Mouse (Mus musculus) midbrain, embryonic 15.5 days (tissue): Measurements from ENCODE around the gene Prdm1. TPM values are rescaled to one million over a fixed set of nuclear protein-coding genes. Genes with fewer than 3 reads are reported as not detected.

Experiments used
- ATAC-seq: fragments of 200-750 bp; cut with Nextera tagmentation; replicated peaks from 2 replicates; pipeline ENCODE4 v1.8.0; 2017; ENCODE audit warnings: moderate TSS enrichment
- H3K27ac ChIP-seq: fragments of 300-500 bp; sonication (generic); 2 replicates; pipeline ENCODE4 v1.5.1; 2015; ENCODE audit warnings: mild to moderate bottlenecking, inconsistent platforms
- H3K27me3 ChIP-seq: fragments of 300-500 bp; sonication (generic); replicated peaks from 2 replicates; pipeline ENCODE4 v1.6.1; 2015; ENCODE audit warnings: inconsistent platforms
- H3K36me3 ChIP-seq: fragments of 300-500 bp; sonication (generic); replicated peaks from 2 replicates; pipeline ENCODE4 v1.6.1; 2015; ENCODE audit warnings: inconsistent platforms
- H3K4me1 ChIP-seq: fragments of 300-500 bp; sonication (generic); 2 replicates; pipeline ENCODE4 v1.6.1; 2015; ENCODE audit warnings: inconsistent platforms
- H3K4me2 ChIP-seq: fragments of 300-500 bp; sonication (generic); 2 replicates; pipeline ENCODE4 v1.6.1; 2015; ENCODE audit warnings: inconsistent platforms, mild to moderate bottlenecking, moderate library complexity
- H3K4me3 ChIP-seq: fragments of 300-500 bp; sonication (generic); 2 replicates; pipeline ENCODE4 v1.5.1; 2015; ENCODE audit warnings: mild to moderate bottlenecking, inconsistent platforms
- H3K9ac ChIP-seq: fragments of 300-500 bp; sonication (generic); 2 replicates; pipeline ENCODE4 v1.6.1; 2015; ENCODE audit warnings: mild to moderate bottlenecking, inconsistent platforms
- H3K9me3 ChIP-seq: fragments of 300-500 bp; sonication (generic); 2 replicates; pipeline ENCODE4 v1.6.1; 2016; ENCODE audit warnings: inconsistent platforms
- WGBS: fragments of 180-500 bp; shearing (Covaris S2); methylation state at CpG from one replicate; pipeline ENCODE4 v1.1.7; 2015; ENCODE audit warnings: mixed read lengths; 5-methylcytosine and 5-hydroxymethylcytosine counted together
- polyA plus RNA-seq: library from polyadenylated mRNA; unstranded; fragments of >200 nt; fragmentation: Nextera tagmentation; extraction: Ambion mirVana; gene quantifications from 2 replicates; pipeline ENCODE4 v1.2.1, GENCODE M21; 2015

Prdm1 gene
- polyA plus RNA-seq, 1 experiment from 2014 or later = 0.52 TPM

GRCm38 (mm10) chr10:44427891-44428361 is 100.4 kb downstream of the Prdm1 start:
- 25% methylated on average over 12 of the region's 12 CpGs for WGBS

GRCm38 (mm10) chr10:44427426-44427825 is 100.9 kb downstream of the Prdm1 start:
- Histone ChIP-seq H3K27ac (no peak overlapping the region), H3K27me3 (no peaks in the 10 kb centered on the region), H3K4me2 (no peak overlapping the region), H3K4me1 (no peaks in the 10 kb centered on the region), H3K9me3 (no peaks in the 10 kb centered on the region), H3K36me3 (no peaks in the 10 kb centered on the region), H3K4me3 (no peak overlapping the region), H3K9ac (no peak overlapping the region)
- ATAC-seq = no peak
- 74% methylated on average over 11 of the region's 11 CpGs for WGBS

More at GRCm38 (mm10) chr10:44427891-44428361, 100.4 kb downstream of the Prdm1 start:
- 0 out of 2 replicates have a peak, but pooled peaks have one; percentile 45 for ATAC-seq
- H3K27ac ChIP-seq = no peak overlapping the region
- H3K4me3 ChIP-seq = no peak overlapping the region
- no peak overlapping the region for H3K4me2 ChIP-seq
- H3K9me3 ChIP-seq = no peaks in the 10 kb centered on the region
- H3K9ac ChIP-seq = no peak overlapping the region
- H3K36me3 ChIP-seq = no peaks in the 10 kb centered on the region
- no peaks in the 10 kb centered on the region for H3K27me3 ChIP-seq
- no peaks in the 10 kb centered on the region for H3K4me1 ChIP-seq

- H3K9ac ChIP-seq = no peak overlapping the region
- no peaks in the 10 kb centered on the region for H3K27me3 ChIP-seq
- H3K27ac ChIP-seq = no peak overlapping the region
- WGBS = 82% methylated on average over 6 of the region's 6 CpGs
- no peaks in the 10 kb centered on the region for H3K9me3 ChIP-seq
- H3K4me3 ChIP-seq = no peak overlapping the region
- ATAC-seq = no peak
- H3K4me2 ChIP-seq = no peak overlapping the region
- H3K4me1 ChIP-seq = no peaks in the 10 kb centered on the region
- H3K36me3 ChIP-seq = no peaks in the 10 kb centered on the region
Observed at GRCm38 (mm10) chr10:44425013-44425412, 103.3 kb downstream of the Prdm1 start.

- no peak for ATAC-seq
- Histone ChIP-seq H3K27ac (no peak overlapping the region), H3K4me2 (no peak overlapping the region), H3K4me1 (no peaks in the 10 kb centered on the region), H3K4me3 (no peak overlapping the region), H3K9ac (no peak overlapping the region), H3K27me3 (no peaks in the 10 kb centered on the region), H3K9me3 (no peaks in the 10 kb centered on the region), H3K36me3 (no peaks in the 10 kb centered on the region)
- 45% methylated on average over 1 of the region's 1 CpGs for WGBS
Observed at GRCm38 (mm10) chr10:44421896-44422295, 106.4 kb downstream of the Prdm1 start.

GRCm38 (mm10) chr10:44420211-44420610 is 108.1 kb downstream of the Prdm1 start:
- H3K4me1 ChIP-seq = no peaks in the 10 kb centered on the region
- ATAC-seq = no peak
- no peaks in the 10 kb centered on the region for H3K36me3 ChIP-seq
- H3K9me3 ChIP-seq = no peaks in the 10 kb centered on the region
- no peak overlapping the region for H3K27ac ChIP-seq
- H3K27me3 ChIP-seq = no peaks in the 10 kb centered on the region
- 77% methylated on average over 3 of the region's 3 CpGs for WGBS
- H3K4me3 ChIP-seq = no peak overlapping the region
- H3K4me2 ChIP-seq = no peak overlapping the region
- H3K9ac ChIP-seq = no peak overlapping the region

GRCm38 (mm10) chr10:44418901-44419300 is 109.4 kb downstream of the Prdm1 start:
- H3K9ac ChIP-seq = no peak overlapping the region
- H3K4me2 ChIP-seq = no peak overlapping the region
- H3K27ac ChIP-seq = no peak overlapping the region
- WGBS = 79% methylated on average over 2 of the region's 2 CpGs
- no peaks in the 10 kb centered on the region for H3K4me1 ChIP-seq
- no peaks in the 10 kb centered on the region for H3K36me3 ChIP-seq
- no peak overlapping the region for H3K4me3 ChIP-seq
- no peak for ATAC-seq
- H3K27me3 ChIP-seq = no peaks in the 10 kb centered on the region
- H3K9me3 ChIP-seq = no peaks in the 10 kb centered on the region

GRCm38 (mm10) chr10:44415576-44415975 is 112.7 kb downstream of the Prdm1 start:
- Histone ChIP-seq H3K9me3 (no peaks in the 10 kb centered on the region), H3K4me2 (no peak overlapping the region), H3K27ac (no peak overlapping the region), H3K27me3 (no peaks in the 10 kb centered on the region), H3K9ac (no peak overlapping the region), H3K36me3 (no peaks in the 10 kb centered on the region), H3K4me1 (no peaks in the 10 kb centered on the region), H3K4me3 (no peak overlapping the region)
- no peak for ATAC-seq
- WGBS = 71% methylated on average over 3 of the region's 3 CpGs

- H3K36me3 ChIP-seq = no peaks in the 10 kb centered on the region
- H3K27me3 ChIP-seq = no peaks in the 10 kb centered on the region
- H3K9me3 ChIP-seq = no peaks in the 10 kb centered on the region
- WGBS = 79% methylated on average over 11 of the region's 11 CpGs
- ATAC-seq = no peak
- no peak overlapping the region for H3K9ac ChIP-seq
- no peak overlapping the region for H3K4me2 ChIP-seq
- no peak overlapping the region for H3K4me3 ChIP-seq
- no peaks in the 10 kb centered on the region for H3K4me1 ChIP-seq
- H3K27ac ChIP-seq = no peak overlapping the region
Observed at GRCm38 (mm10) chr10:44409958-44410357, 118.3 kb downstream of the Prdm1 start.

GRCm38 (mm10) chr10:44409054-44409453 is 119.2 kb downstream of the Prdm1 start:
- 82% methylated on average over 10 of the region's 10 CpGs for WGBS
- Histone ChIP-seq H3K27me3 (no peaks in the 10 kb centered on the region), H3K36me3 (no peaks in the 10 kb centered on the region), H3K9me3 (no peaks in the 10 kb centered on the region), H3K4me2 (no peak overlapping the region), H3K9ac (no peak overlapping the region), H3K27ac (no peak overlapping the region), H3K4me3 (no peak overlapping the region), H3K4me1 (no peaks in the 10 kb centered on the region)
- ATAC-seq = no peak

- no peak overlapping the region for H3K9ac ChIP-seq
- ATAC-seq = no peak
- H3K27ac ChIP-seq = no peak overlapping the region
- no peak overlapping the region for H3K4me2 ChIP-seq
- no peaks in the 10 kb centered on the region for H3K27me3 ChIP-seq
- H3K4me3 ChIP-seq = no peak overlapping the region
- no peaks in the 10 kb centered on the region for H3K4me1 ChIP-seq
- no peaks in the 10 kb centered on the region for H3K9me3 ChIP-seq
- H3K36me3 ChIP-seq = no peaks in the 10 kb centered on the region
- WGBS = 79% methylated on average over 7 of the region's 7 CpGs
Observed at GRCm38 (mm10) chr10:44403415-44403814, 124.9 kb downstream of the Prdm1 start.

GRCm38 (mm10) chr10:44401600-44401999 is 126.7 kb downstream of the Prdm1 start:
- ATAC-seq = no peak
- no peak overlapping the region for H3K4me2 ChIP-seq
- no peaks in the 10 kb centered on the region for H3K27me3 ChIP-seq
- H3K9me3 ChIP-seq = no peaks in the 10 kb centered on the region
- no peak overlapping the region for H3K9ac ChIP-seq
- H3K27ac ChIP-seq = no peak overlapping the region
- WGBS = 85% methylated on average over 10 of the region's 10 CpGs
- H3K4me3 ChIP-seq = no peak overlapping the region
- H3K4me1 ChIP-seq = no peaks in the 10 kb centered on the region
- no peaks in the 10 kb centered on the region for H3K36me3 ChIP-seq

- no peak for ATAC-seq
- no peak overlapping the region for H3K4me2 ChIP-seq
- H3K9ac ChIP-seq = no peak overlapping the region
- H3K27me3 ChIP-seq = no peaks in the 10 kb centered on the region
- H3K27ac ChIP-seq = no peak overlapping the region
- H3K9me3 ChIP-seq = no peaks in the 10 kb centered on the region
- 68% methylated on average over 13 of the region's 13 CpGs for WGBS
- H3K4me3 ChIP-seq = no peak overlapping the region
- H3K36me3 ChIP-seq = no peaks in the 10 kb centered on the region
- H3K4me1 ChIP-seq = no peaks in the 10 kb centered on the region
Observed at GRCm38 (mm10) chr10:44400602-44401001, 127.7 kb downstream of the Prdm1 start.

GRCm38 (mm10) chr10:44400119-44400518 is 128.2 kb downstream of the Prdm1 start:
- Histone ChIP-seq H3K9me3 (no peaks in the 10 kb centered on the region), H3K27ac (no peak overlapping the region), H3K4me1 (no peaks in the 10 kb centered on the region), H3K4me2 (no peak overlapping the region), H3K27me3 (no peaks in the 10 kb centered on the region), H3K9ac (no peak overlapping the region), H3K36me3 (no peaks in the 10 kb centered on the region), H3K4me3 (no peak overlapping the region)
- 67% methylated on average over 3 of the region's 3 CpGs for WGBS
- no peak for ATAC-seq
